Mouse (Mus musculus) limb, embryonic 14.5 days (tissue): ENCODE measurements around the gene Sult5a1. TPM values are rescaled to one million over a fixed set of nuclear protein-coding genes. Genes with fewer than 3 reads are reported as not detected.
A peak's percentile ranks its signal among the peaks of the same experiment; 100 is the strongest.

Experiments
- ATAC-seq: fragments of 200-750 bp; cut with Nextera tagmentation; 2 replicates; pipeline ENCODE4 v1.8.0; 2017; ENCODE audit warnings: low read depth, moderate number of reproducible peaks, moderate TSS enrichment; ENCODE audit not compliant: low FRiP score
- DNase-seq: peaks from one replicate; pipeline ENCODE4 v3.0.0-alpha.2; 2015; ENCODE audit warnings: low spot score
- H3K27ac ChIP-seq: fragments of 300-500 bp; sonication (generic); replicated peaks from 2 replicates; pipeline ENCODE4 v1.5.1; 2014; ENCODE audit warnings: low read depth, mild to moderate bottlenecking, low read length, moderate library complexity, mixed read lengths
- H3K27me3 ChIP-seq: fragments of 300-500 bp; sonication (generic); 2 replicates; pipeline ENCODE4 v1.6.1; 2014; ENCODE audit warnings: low read length, mixed read lengths; ENCODE audit not compliant: control insufficient read depth, insufficient read depth
- H3K36me3 ChIP-seq: fragments of 300-500 bp; sonication (generic); 2 replicates; pipeline ENCODE4 v1.6.1; 2014; ENCODE audit warnings: mild to moderate bottlenecking, low read length, moderate library complexity, mixed read lengths; ENCODE audit not compliant: control insufficient read depth, insufficient read depth
- H3K4me1 ChIP-seq: fragments of 300-500 bp; sonication (generic); 2 replicates; pipeline ENCODE4 v1.6.1; 2014; ENCODE audit warnings: antibody characterized with exemption, low read length, mixed read lengths; ENCODE audit not compliant: control insufficient read depth, insufficient read depth
- H3K4me2 ChIP-seq: fragments of 300-500 bp; sonication (generic); replicated peaks from 2 replicates; pipeline ENCODE4 v1.6.1; 2014; ENCODE audit warnings: low read depth, mild to moderate bottlenecking, low read length, moderate library complexity; ENCODE audit not compliant: severe bottlenecking
- H3K4me3 ChIP-seq: fragments of 300-500 bp; sonication (generic); replicated peaks from 2 replicates; pipeline ENCODE4 v1.5.1; 2014; ENCODE audit warnings: low read length
- H3K9ac ChIP-seq: fragments of 300-500 bp; sonication (generic); 2 replicates; pipeline ENCODE4 v1.6.1; 2014; ENCODE audit warnings: mild to moderate bottlenecking, low read depth, low read length, moderate library complexity; ENCODE audit not compliant: severe bottlenecking
- H3K9me3 ChIP-seq: fragments of 300-500 bp; sonication (generic); 2 replicates; pipeline ENCODE4 v1.6.1; 2016; ENCODE audit warnings: low read length; ENCODE audit not compliant: control insufficient read depth
- POLR2A ChIP-seq: fragments of 200-500 bp; IDR thresholded peaks from 2 replicates; pipeline ENCODE4 v1.8.0; 2012; ENCODE audit warnings: inconsistent platforms, mild to moderate bottlenecking, moderate library complexity, borderline replicate concordance; ENCODE audit not compliant: insufficient read depth, insufficient read length; ENCODE audit errors: extremely low read depth
- WGBS: fragments of 180-500 bp; shearing (Covaris S2); extraction: QIAGEN DNeasy Blood & Tissue Kit; methylation state at CpG from one replicate; pipeline ENCODE4 v1.1.7; 2014; 5-methylcytosine and 5-hydroxymethylcytosine counted together
- polyA plus RNA-seq, 2 experiments: library from polyadenylated mRNA; depleted of rRNA in 1 of 2; stranded (reverse) in 1 of 2; unstranded in 1 of 2; fragments of >200 nt; fragmentation: Nextera tagmentation in 1 of 2; extraction: Ambion mirVana in 1 of 2; gene quantifications; 2 replicates each; pipeline versions ENCODE4 v1.2.1 to v1.2.3; 2012 to 2014

The Sult5a1 gene
- polyA plus RNA-seq, 2 experiments: 31.7 to 43.7 TPM

DNA sequence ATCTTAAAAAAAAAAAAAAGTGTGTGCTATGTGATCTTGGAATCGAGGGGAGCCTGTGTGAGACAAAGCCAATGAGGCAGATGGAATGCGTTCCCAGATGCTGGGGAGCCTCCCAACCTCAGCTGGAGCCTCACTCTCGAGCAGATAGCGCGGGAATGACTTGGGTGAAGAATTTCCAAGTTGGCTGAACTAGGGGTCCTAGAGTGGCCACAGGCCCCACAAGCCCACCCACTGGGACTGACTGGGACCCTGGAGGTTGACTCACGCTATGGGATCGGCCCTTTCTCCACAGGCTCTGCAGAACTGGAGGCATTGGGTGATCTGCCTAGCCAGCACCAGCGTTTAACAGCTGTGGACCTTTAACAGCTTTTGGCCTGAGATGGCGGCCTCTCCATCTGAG is 21.8 kb downstream of the Sult5a1 start:
- no peak for DNase-seq
- no peaks in the 10 kb centered on the region for H3K27me3 ChIP-seq
- WGBS: 79% methylated on average over 9 of the region's 9 CpGs
- H3K27ac ChIP-seq: no peak overlapping the region
- no peak for TF ChIP-seq POLR2A
- H3K9ac ChIP-seq: no peak overlapping the region
- no peaks in the 10 kb centered on the region for H3K36me3 ChIP-seq
- ATAC-seq: no peak
- peaks cover 19% of the 10 kb centered on the region for H3K4me1 ChIP-seq
- H3K4me2 ChIP-seq: no peak overlapping the region
- no peak overlapping the region for H3K4me3 ChIP-seq
- H3K9me3 ChIP-seq: no peaks in the 10 kb centered on the region

DNA sequence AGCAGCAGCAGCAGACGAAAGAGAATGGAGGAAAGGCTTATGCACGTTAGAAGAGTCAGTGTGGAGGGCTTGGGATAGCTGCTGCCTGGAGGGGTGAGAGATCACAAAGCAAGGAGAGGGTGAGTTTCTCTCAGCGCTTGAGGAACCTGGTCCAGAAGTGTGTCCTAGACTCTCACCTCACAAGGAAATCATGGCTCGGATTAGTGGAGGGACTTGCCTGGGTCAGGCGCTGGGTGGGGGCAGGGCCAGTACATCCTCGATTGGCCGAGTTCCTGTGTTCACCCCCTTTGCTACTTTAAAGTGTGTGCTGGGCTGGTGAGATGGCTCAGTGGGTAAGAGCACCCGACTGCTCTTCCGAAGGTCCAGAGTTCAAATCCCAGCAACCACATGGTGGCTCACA is 22.3 kb downstream of the Sult5a1 start:
- Histone ChIP-seq H3K4me1 (peaks cover 19% of the 10 kb centered on the region), H3K4me2 (no peak overlapping the region), H3K27ac (no peak overlapping the region), H3K9me3 (no peaks in the 10 kb centered on the region), H3K36me3 (no peaks in the 10 kb centered on the region), H3K9ac (peak overlapping the region; percentile 28; the same call in 1 of the 2 replicates), H3K27me3 (no peaks in the 10 kb centered on the region), H3K4me3 (no peak overlapping the region)
- ATAC-seq (no peak), DNase-seq (no peak)
- TF ChIP-seq POLR2A: no peak
- 62% methylated on average over 9 of the region's 9 CpGs for WGBS

DNA sequence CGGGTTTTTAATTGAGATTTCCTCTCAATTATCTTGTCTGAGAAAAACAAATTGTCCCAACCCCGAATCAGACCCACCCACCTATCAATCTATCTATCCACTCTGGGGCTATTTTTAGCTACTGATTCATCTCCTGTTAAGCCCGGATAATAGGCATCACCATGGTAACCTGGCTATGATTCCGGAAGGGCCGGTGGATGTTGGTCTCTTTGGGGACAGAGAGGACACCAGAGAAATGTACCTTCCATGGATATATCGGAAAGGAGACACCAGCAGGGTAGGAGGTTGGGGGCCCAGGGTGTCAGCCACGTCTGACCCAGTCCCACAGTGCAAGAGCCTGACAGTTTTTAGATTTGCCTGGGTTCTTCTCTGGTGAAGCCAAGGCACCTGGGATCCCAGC is 22.7 kb downstream of the Sult5a1 start:
- Histone ChIP-seq H3K27me3 (no peaks in the 10 kb centered on the region), H3K27ac (no peak overlapping the region), H3K36me3 (no peaks in the 10 kb centered on the region), H3K9me3 (no peaks in the 10 kb centered on the region), H3K4me1 (peaks cover 19% of the 10 kb centered on the region), H3K4me2 (no peak overlapping the region), H3K9ac (peak overlapping the region; percentile 28; the same call in 1 of the 2 replicates), H3K4me3 (no peak overlapping the region)
- DNase-seq (no peak), ATAC-seq (no peak)
- TF ChIP-seq POLR2A: no peak
- WGBS: 54% methylated on average over 7 of the region's 7 CpGs

DNA sequence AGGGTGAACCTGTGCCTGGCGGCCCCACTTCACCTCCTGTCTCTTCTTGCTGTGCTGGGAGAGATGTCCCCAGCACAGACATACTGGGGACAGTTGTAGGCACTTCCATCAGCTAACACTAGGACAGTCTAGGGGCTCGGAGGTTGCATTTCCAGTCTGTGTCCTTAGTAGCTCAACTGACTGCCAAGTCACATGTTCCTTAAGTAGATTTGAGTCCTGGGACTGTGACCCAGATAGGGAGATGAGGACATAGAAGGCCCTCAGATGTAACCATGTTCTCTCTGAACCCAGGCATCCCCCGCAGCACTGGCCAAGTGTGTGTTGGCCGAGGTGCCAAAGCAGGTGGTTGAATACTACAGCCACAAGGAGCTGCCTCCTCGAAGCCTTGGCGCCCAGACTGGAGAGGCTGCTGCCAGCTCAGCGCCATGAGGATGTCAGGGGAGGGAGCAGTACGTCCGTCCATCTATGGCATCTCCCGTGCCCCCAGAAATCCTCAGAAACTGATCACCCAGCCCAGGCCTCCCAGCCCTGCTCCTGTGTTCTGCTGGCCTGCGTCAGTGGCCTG is 23.9 kb downstream of the Sult5a1 start:
- Histone ChIP-seq H3K27me3 (no peaks in the 10 kb centered on the region), H3K27ac (no peak overlapping the region), H3K9me3 (no peaks in the 10 kb centered on the region), H3K4me2 (no peak overlapping the region), H3K4me3 (no peak overlapping the region), H3K9ac (no peak overlapping the region), H3K4me1 (peaks cover 19% of the 10 kb centered on the region), H3K36me3 (no peaks in the 10 kb centered on the region)
- ATAC-seq (no peak), DNase-seq (no peak)
- TF ChIP-seq POLR2A: no peak
- 89% methylated on average over 9 of the region's 11 CpGs for WGBS

DNA sequence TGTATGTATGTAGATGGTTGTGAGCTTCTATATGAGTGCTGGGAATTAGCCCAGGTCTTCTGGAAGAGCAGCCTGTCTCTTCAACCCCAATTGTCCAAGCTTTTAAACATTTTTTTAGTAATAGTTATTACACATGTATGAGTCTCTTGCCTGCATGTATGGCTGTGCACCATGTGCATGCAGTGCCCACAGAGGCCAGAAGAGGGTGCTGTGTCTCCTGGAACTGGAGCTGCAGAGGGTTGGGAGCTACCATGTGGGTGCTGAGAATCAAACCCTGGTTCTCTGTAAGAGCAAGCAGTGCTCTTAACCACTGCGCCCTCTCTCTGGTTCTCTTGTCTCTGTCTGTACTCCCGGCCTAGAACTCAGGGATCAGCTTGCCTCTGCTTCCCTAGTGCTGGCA is 25.2 kb downstream of the Sult5a1 start:
- H3K27me3 ChIP-seq: no peaks in the 10 kb centered on the region
- 96% methylated on average over 2 of the region's 2 CpGs for WGBS
- H3K27ac ChIP-seq: no peak overlapping the region
- ATAC-seq (no peak), DNase-seq (no peak)
- H3K9ac ChIP-seq: no peak overlapping the region
- no peak for TF ChIP-seq POLR2A
- no peaks in the 10 kb centered on the region for H3K9me3 ChIP-seq
- no peaks in the 10 kb centered on the region for H3K36me3 ChIP-seq
- H3K4me3 ChIP-seq: no peak overlapping the region
- no peak overlapping the region for H3K4me2 ChIP-seq
- peaks cover 12% of the 10 kb centered on the region for H3K4me1 ChIP-seq

DNA sequence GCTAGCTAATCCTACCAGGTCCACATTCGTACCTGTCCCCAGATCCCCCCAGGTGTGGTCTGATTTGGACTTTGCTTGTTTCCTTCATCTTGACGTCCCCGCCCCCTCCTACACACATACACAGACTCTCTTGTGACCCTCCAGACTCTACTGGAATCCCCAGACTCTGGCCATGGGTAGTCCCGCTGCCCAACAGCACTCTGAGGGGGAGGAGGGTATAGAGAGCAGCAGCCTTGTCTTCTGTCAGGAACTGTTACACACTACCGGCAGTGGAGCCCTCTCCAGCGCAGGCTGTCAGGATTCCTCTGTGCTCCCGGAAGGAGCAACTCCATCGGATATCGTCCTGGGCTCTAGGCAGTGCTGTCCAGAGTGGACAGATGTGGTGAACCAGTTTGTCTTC is 27.1 kb downstream of the Sult5a1 start:
- WGBS: 62% methylated on average over 9 of the region's 9 CpGs
- Histone ChIP-seq H3K27ac (no peak overlapping the region), H3K4me3 (no peak overlapping the region), H3K36me3 (no peaks in the 10 kb centered on the region), H3K4me1 (0 out of 2 replicates have a peak, but pooled peaks cover under 1% of the 10 kb centered on the region), H3K4me2 (no peak overlapping the region), H3K27me3 (no peaks in the 10 kb centered on the region), H3K9ac (no peak overlapping the region), H3K9me3 (no peaks in the 10 kb centered on the region)
- DNase-seq: no peak
- ATAC-seq: no peak
- no peak for TF ChIP-seq POLR2A
